Mouse (Mus musculus): ENCODE results near the gene Setd7.

Setd7 gene

GRCm38 (mm10) chr3:51559594-51560450 lies 857 bp downstream of the Setd7 start:
- CTCF ChIA-PET: interaction anchor here (0.8 kb wide), 1 partner anchor 50 kb away, joined by 3 read pairs; no protein-coding TSS in a partner anchor

GRCm38 (mm10) chr3:51555583-51555982 lies 5.1 kb downstream of the Setd7 start:
- CTCF ChIA-PET: no interaction called here

GRCm38 (mm10) chr3:51554836-51555235 lies 5.8 kb downstream of the Setd7 start:
- CTCF ChIA-PET: no interaction called here

- CTCF ChIA-PET: no interaction called here
These were observed 6.6 kb downstream of the Setd7 start for GRCm38 (mm10) chr3:51554067-51554466.

- CTCF ChIA-PET: no interaction called here
These were observed 7.2 kb downstream of the Setd7 start for GRCm38 (mm10) chr3:51553497-51553875.

GRCm38 (mm10) chr3:51552841-51553496 lies 7.7 kb downstream of the Setd7 start:
- CTCF ChIA-PET: no interaction called here

GRCm38 (mm10) chr3:51552197-51552596 lies 8.5 kb downstream of the Setd7 start:
- CTCF ChIA-PET: no interaction called here

- CTCF ChIA-PET: interaction anchor here (0.5 kb wide), 1 partner anchor 42 kb away, joined by 3 read pairs; no protein-coding TSS in a partner anchor
These were observed 11.6 kb downstream of the Setd7 start for GRCm38 (mm10) chr3:51548987-51549579.

- CTCF ChIA-PET: interaction anchor here (1.0 kb wide), 1 partner anchor 8 kb away, joined by 3 read pairs; no protein-coding TSS in a partner anchor
These were observed 13.1 kb downstream of the Setd7 start for GRCm38 (mm10) chr3:51547577-51547976.

GRCm38 (mm10) chr3:51544442-51545128 lies 16.1 kb downstream of the Setd7 start:
- CTCF ChIA-PET: no interaction called here

GRCm38 (mm10) chr3:51540659-51541058 lies 20.0 kb downstream of the Setd7 start:
- CTCF ChIA-PET: interaction anchor here (0.6 to 0.7 kb wide), 2 partner anchors 11 to 18 kb away, joined by 4 read pairs; no protein-coding TSS in a partner anchor

- CTCF ChIA-PET: interaction anchor here (0.6 to 1.1 kb wide), 4 partner anchors 8 to 114 kb away, joined by 3 to 4 read pairs (median 3); no protein-coding TSS in a partner anchor
These were observed 20.9 kb downstream of the Setd7 start for GRCm38 (mm10) chr3:51539567-51540408.

- CTCF ChIA-PET: no interaction called here
These were observed 26.7 kb downstream of the Setd7 start for GRCm38 (mm10) chr3:51534013-51534412.

GRCm38 (mm10) chr3:51533573-51533972 lies 27.1 kb downstream of the Setd7 start:
- CTCF ChIA-PET: no interaction called here

GRCm38 (mm10) chr3:51532282-51532620 lies 28.4 kb downstream of the Setd7 start:
- CTCF ChIA-PET: no interaction called here

- CTCF ChIA-PET: no interaction called here
These were observed 29.0 kb downstream of the Setd7 start for GRCm38 (mm10) chr3:51531473-51532281.

- CTCF ChIA-PET: no interaction called here
These were observed 33.8 kb downstream of the Setd7 start for GRCm38 (mm10) chr3:51526891-51527290.

- CTCF ChIA-PET: no interaction called here
These were observed 35.4 kb downstream of the Setd7 start for GRCm38 (mm10) chr3:51525186-51525785.

- CTCF ChIA-PET: interaction anchor here (0.8 kb wide), 1 partner anchor 1055 kb away, joined by 3 read pairs; no protein-coding TSS in a partner anchor
These were observed 39.4 kb downstream of the Setd7 start for GRCm38 (mm10) chr3:51521262-51521661.

- CTCF ChIA-PET: no interaction called here
These were observed 41.9 kb downstream of the Setd7 start for GRCm38 (mm10) chr3:51518763-51519121.
